Mouse (Mus musculus) intestine, embryonic 16.5 days (tissue): ENCODE results near the gene Wdr59. TPM values are rescaled to one million over a fixed set of nuclear protein-coding genes. Genes with fewer than 3 reads are reported as not detected.
A peak's percentile ranks its signal among the peaks of the same experiment; 100 is the strongest.

ENCODE experiments used
- ATAC-seq: fragments of 200-750 bp; cut with Nextera tagmentation; 2 replicates; pipeline ENCODE4 v1.8.0; 2017; ENCODE audit warnings: moderate TSS enrichment, moderate library complexity
- H3K27ac ChIP-seq: fragments of 300-500 bp; sonication (generic); 2 replicates; pipeline ENCODE4 v1.5.1; 2014; ENCODE audit warnings: mild to moderate bottlenecking, low read length
- H3K27me3 ChIP-seq: fragments of 300-500 bp; sonication (generic); replicated peaks from 2 replicates; pipeline ENCODE4 v1.6.1; 2014; ENCODE audit warnings: low read length, control low read depth, mixed read lengths; ENCODE audit not compliant: control insufficient read depth, insufficient read depth
- H3K36me3 ChIP-seq: fragments of 300-500 bp; sonication (generic); 2 replicates; pipeline ENCODE4 v1.6.1; 2014; ENCODE audit warnings: low read length, control low read depth; ENCODE audit not compliant: control insufficient read depth, insufficient read depth
- H3K4me1 ChIP-seq: fragments of 300-500 bp; sonication (generic); 2 replicates; pipeline ENCODE4 v1.6.1; 2014; ENCODE audit warnings: low read length, control low read depth, mixed read lengths; ENCODE audit not compliant: control insufficient read depth, insufficient read depth
- H3K4me2 ChIP-seq: fragments of 300-500 bp; sonication (generic); 2 replicates; pipeline ENCODE4 v1.6.1; 2014; ENCODE audit warnings: low read depth, low read length, control low read depth
- H3K4me3 ChIP-seq: fragments of 300-500 bp; sonication (generic); 2 replicates; pipeline ENCODE4 v1.5.1; 2014; ENCODE audit warnings: mild to moderate bottlenecking, low read length
- H3K9ac ChIP-seq: fragments of 300-500 bp; sonication (generic); 2 replicates; pipeline ENCODE4 v1.6.1; 2014; ENCODE audit warnings: low read depth, low read length
- H3K9me3 ChIP-seq: fragments of 300-500 bp; sonication (generic); 2 replicates; pipeline ENCODE4 v1.6.1; 2016; ENCODE audit warnings: low read length, control low read depth; ENCODE audit not compliant: control insufficient read depth
- WGBS: fragments of 180-500 bp; shearing (Covaris S2); extraction: QIAGEN DNeasy Blood & Tissue Kit; methylation state at CpG from one replicate; pipeline ENCODE4 v1.1.7; 2014; 5-methylcytosine and 5-hydroxymethylcytosine counted together
- polyA plus RNA-seq: library from polyadenylated mRNA; unstranded; fragments of >200 nt; fragmentation: Nextera tagmentation; extraction: Ambion mirVana; gene quantifications from 2 replicates; pipeline ENCODE4 v1.2.1, GENCODE M21; 2015

Gene Wdr59
- polyA plus RNA-seq, 1 experiment from 2014 or later = 4.4 TPM

- no peak overlapping the region for H3K27ac ChIP-seq
- H3K9ac ChIP-seq = no peak overlapping the region
- WGBS = 99% methylated on average over 8 of the region's 8 CpGs
- H3K9me3 ChIP-seq = no peaks in the 10 kb centered on the region
- peaks cover 5% of the 10 kb centered on the region; the same call in 1 of the 2 replicates for H3K36me3 ChIP-seq
- ATAC-seq = no peak
- no peaks in the 10 kb centered on the region for H3K4me1 ChIP-seq
- no peak overlapping the region for H3K4me2 ChIP-seq
- no peaks in the 10 kb centered on the region for H3K27me3 ChIP-seq
- H3K4me3 ChIP-seq = no peak overlapping the region
Measured at GRCm38 (mm10) chr8:111480691-111481090, 41.2 kb downstream of the Wdr59 start.

- H3K27me3 ChIP-seq = no peaks in the 10 kb centered on the region
- WGBS = 78% methylated on average over 5 of the region's 5 CpGs
- no peaks in the 10 kb centered on the region for H3K9me3 ChIP-seq
- peaks cover 5% of the 10 kb centered on the region; the same call in 1 of the 2 replicates for H3K36me3 ChIP-seq
- no peak overlapping the region for H3K27ac ChIP-seq
- no peak for ATAC-seq
- H3K9ac ChIP-seq = no peak overlapping the region
- no peaks in the 10 kb centered on the region for H3K4me1 ChIP-seq
- no peak overlapping the region for H3K4me3 ChIP-seq
- no peak overlapping the region for H3K4me2 ChIP-seq
Measured at GRCm38 (mm10) chr8:111477761-111478465, 44.0 kb downstream of the Wdr59 start.

GRCm38 (mm10) chr8:111471526-111472081, 50.3 kb downstream of the Wdr59 start:
- Histone ChIP-seq H3K27me3 (no peaks in the 10 kb centered on the region), H3K4me2 (no peak overlapping the region), H3K9me3 (no peaks in the 10 kb centered on the region), H3K4me3 (no peak overlapping the region), H3K27ac (no peak overlapping the region), H3K9ac (no peak overlapping the region), H3K36me3 (0 out of 2 replicates have a peak, but pooled peaks cover 3% of the 10 kb centered on the region), H3K4me1 (no peaks in the 10 kb centered on the region)
- WGBS = 78% methylated on average over 12 of the region's 12 CpGs
- no peak for ATAC-seq

- Histone ChIP-seq H3K4me2 (no peak overlapping the region), H3K27ac (no peak overlapping the region), H3K27me3 (no peaks in the 10 kb centered on the region), H3K36me3 (peaks cover 3% of the 10 kb centered on the region; the same call in 1 of the 2 replicates), H3K4me1 (no peaks in the 10 kb centered on the region), H3K4me3 (no peak overlapping the region), H3K9ac (no peak overlapping the region), H3K9me3 (no peaks in the 10 kb centered on the region)
- 50% methylated on average over 6 of the region's 6 CpGs for WGBS
- no peak for ATAC-seq
Measured at GRCm38 (mm10) chr8:111469013-111469412, 52.9 kb downstream of the Wdr59 start.

- no peak for ATAC-seq
- no peaks in the 10 kb centered on the region; the same call in 1 of the 2 replicates for H3K36me3 ChIP-seq
- H3K4me2 ChIP-seq = no peak overlapping the region
- H3K9me3 ChIP-seq = no peaks in the 10 kb centered on the region
- no peak overlapping the region for H3K4me3 ChIP-seq
- H3K27me3 ChIP-seq = no peaks in the 10 kb centered on the region
- H3K4me1 ChIP-seq = no peaks in the 10 kb centered on the region
- no peak overlapping the region for H3K9ac ChIP-seq
- no peak overlapping the region for H3K27ac ChIP-seq
- 97% methylated on average over 1 of the region's 1 CpGs for whole genome bisulfite sequencing
Measured at GRCm38 (mm10) chr8:111465341-111465740, 56.6 kb downstream of the Wdr59 start.

- WGBS = 84% methylated on average over 4 of the region's 4 CpGs
- no peak overlapping the region for H3K9ac ChIP-seq
- H3K27me3 ChIP-seq = no peaks in the 10 kb centered on the region
- no peak overlapping the region for H3K27ac ChIP-seq
- no peaks in the 10 kb centered on the region; the same call in 1 of the 2 replicates for H3K36me3 ChIP-seq
- no peak for ATAC-seq
- H3K4me3 ChIP-seq = no peak overlapping the region
- no peaks in the 10 kb centered on the region for H3K4me1 ChIP-seq
- H3K9me3 ChIP-seq = no peaks in the 10 kb centered on the region
- no peak overlapping the region for H3K4me2 ChIP-seq
Measured at GRCm38 (mm10) chr8:111464526-111464925, 57.4 kb downstream of the Wdr59 start.

GRCm38 (mm10) chr8:111449671-111450070, 72.2 kb downstream of the Wdr59 start:
- no peak for ATAC-seq
- Histone ChIP-seq H3K27ac (no peak overlapping the region), H3K9ac (no peak overlapping the region), H3K4me1 (peaks cover 6% of the 10 kb centered on the region; the same call in 1 of the 2 replicates), H3K4me2 (no peak overlapping the region), H3K36me3 (no peaks in the 10 kb centered on the region), H3K9me3 (no peaks in the 10 kb centered on the region), H3K4me3 (no peak overlapping the region), H3K27me3 (no peaks in the 10 kb centered on the region)
- WGBS = 58% methylated on average over 4 of the region's 4 CpGs

GRCm38 (mm10) chr8:111445960-111446660, 75.8 kb downstream of the Wdr59 start:
- peaks cover 6% of the 10 kb centered on the region; the same call in 1 of the 2 replicates for H3K4me1 ChIP-seq
- no peak overlapping the region for H3K4me2 ChIP-seq
- H3K9me3 ChIP-seq = no peaks in the 10 kb centered on the region
- H3K36me3 ChIP-seq = no peaks in the 10 kb centered on the region
- H3K27me3 ChIP-seq = no peaks in the 10 kb centered on the region
- H3K27ac ChIP-seq = peak overlapping the region; percentile 18; the same call in 1 of the 2 replicates
- ATAC-seq = peak; percentile 21; the same call in 1 of the 2 replicates
- H3K4me3 ChIP-seq = no peak overlapping the region
- H3K9ac ChIP-seq = no peak overlapping the region
- WGBS = 59% methylated on average over 4 of the region's 4 CpGs

- no peaks in the 10 kb centered on the region for H3K27me3 ChIP-seq
- ATAC-seq = peak; percentile 88
- no peak overlapping the region for H3K4me2 ChIP-seq
- H3K36me3 ChIP-seq = no peaks in the 10 kb centered on the region
- 0 out of 2 replicates have a peak overlapping the region, but pooled peaks have one; percentile 3 for H3K9ac ChIP-seq
- peak overlapping the region; percentile 18; the same call in 1 of the 2 replicates for H3K27ac ChIP-seq
- 75% methylated on average over 18 of the region's 18 CpGs for WGBS
- H3K9me3 ChIP-seq = no peaks in the 10 kb centered on the region
- no peak overlapping the region for H3K4me3 ChIP-seq
- peaks cover 6% of the 10 kb centered on the region; the same call in 1 of the 2 replicates for H3K4me1 ChIP-seq
Measured at GRCm38 (mm10) chr8:111445558-111445957, 76.3 kb downstream of the Wdr59 start.
